Mouse (Mus musculus): Measurements from ENCODE around the gene Gm10135. TPM values are rescaled to one million over a fixed set of nuclear protein-coding genes. Genes with fewer than 3 reads are reported as not detected.
"Not testable (repeated sequence)": the region's sequence is repeated elsewhere in the genome, so short reads cannot be mapped to it uniquely, and the experiment has no call there.

The Gm10135 gene
- polyA plus RNA-seq (2016; fragmentation: Nextera tagmentation; extraction: Ambion mirVana) = not detected in 2 replicates

GRCm38 (mm10) chr5:72974602-72975001, at the start of gene Gm10135:
Gene Gm10135 (minus strand): TSS chr5:72974702.
- H3K27ac ChIP-seq = no peak within 1 kb of the TSS
- no peak within 1 kb of the TSS for H3K9ac ChIP-seq
- H3K9me3 ChIP-seq = no peaks in the 10 kb centered on the region
- H3K36me3 ChIP-seq = peaks cover 28% of the 10 kb centered on the region
- H3K27me3 ChIP-seq = no peaks in the 10 kb centered on the region
- no peak within 1 kb of the TSS for H3K4me3 ChIP-seq
- H3K4me1 ChIP-seq = no peaks in the 10 kb centered on the region
- ATAC-seq (ENCODE audit: insufficient number of reproducible peaks, insufficient read depth, low FRiP score, low TSS enrichment) = no peak
- H3K4me2 ChIP-seq (replicated peaks) = no peak within 1 kb of the TSS
- 94% methylated on average over 7 of the region's 7 CpGs for WGBS

GRCm38 (mm10) chr5:73023801-73024200, 49.3 kb upstream of the Gm10135 start:
- Histone ChIP-seq H3K9me3 (no peaks in the 10 kb centered on the region), H3K4me2 (replicated peaks) (no peak overlapping the region), H3K27ac (no peak overlapping the region), H3K27me3 (no peaks in the 10 kb centered on the region), H3K4me1 (no peaks in the 10 kb centered on the region), H3K9ac (no peak overlapping the region), H3K36me3 (peaks cover 16% of the 10 kb centered on the region; the same call in 1 of the 2 replicates), H3K4me3 (no peak overlapping the region)
- ATAC-seq (ENCODE audit: insufficient number of reproducible peaks, insufficient read depth, low FRiP score, low TSS enrichment) = no peak
- 86% methylated on average over 13 of the region's 13 CpGs for WGBS

GRCm38 (mm10) chr5:73014745-73015144, 40.2 kb upstream of the Gm10135 start:
- ATAC-seq (ENCODE audit: insufficient number of reproducible peaks, insufficient read depth, low FRiP score, low TSS enrichment) = no peak
- Histone ChIP-seq H3K27ac (no peak overlapping the region), H3K27me3 (peaks cover 20% of the 10 kb centered on the region), H3K4me2 (replicated peaks) (no peak overlapping the region), H3K36me3 (no peaks in the 10 kb centered on the region), H3K4me3 (no peak overlapping the region), H3K9ac (no peak overlapping the region), H3K9me3 (no peaks in the 10 kb centered on the region), H3K4me1 (0 out of 2 replicates have a peak, but pooled peaks cover 5% of the 10 kb centered on the region)
- 30% methylated on average over 9 of the region's 9 CpGs for WGBS

- peak overlapping the region; percentile 36 for H3K4me3 ChIP-seq
- H3K4me2 ChIP-seq (replicated peaks) = peak overlapping the region; percentile 59
- H3K27me3 ChIP-seq = peaks cover 20% of the 10 kb centered on the region
- peak overlapping the region; percentile 31; the same call in 1 of the 2 replicates for H3K9ac ChIP-seq
- not testable (repeated sequence) for H3K27ac ChIP-seq, H3K9me3 ChIP-seq, H3K4me1 ChIP-seq, H3K36me3 ChIP-seq
- peak; percentile 69 for ATAC-seq (ENCODE audit: insufficient number of reproducible peaks, insufficient read depth, low FRiP score, low TSS enrichment)
- 1% methylated on average over 53 of the region's 65 CpGs for WGBS
Observed at GRCm38 (mm10) chr5:73013611-73014287, 39.2 kb upstream of the Gm10135 start.

- H3K9me3 ChIP-seq, H3K4me1 ChIP-seq, H3K9ac ChIP-seq, H3K36me3 ChIP-seq, H3K27ac ChIP-seq: not testable (repeated sequence)
- Histone ChIP-seq H3K4me3 (peak overlapping the region; percentile 36), H3K4me2 (replicated peaks) (peak overlapping the region; percentile 59), H3K27me3 (peaks cover 27% of the 10 kb centered on the region)
- 18% methylated on average over 24 of the region's 27 CpGs for WGBS
- ATAC-seq (ENCODE audit: insufficient number of reproducible peaks, insufficient read depth, low FRiP score, low TSS enrichment) = peak; percentile 80; the same call in 1 of the 2 replicates
Observed at GRCm38 (mm10) chr5:73012884-73013610, 38.5 kb upstream of the Gm10135 start.

GRCm38 (mm10) chr5:73011806-73012205, 37.3 kb upstream of the Gm10135 start:
- H3K9me3 ChIP-seq; ATAC-seq (ENCODE audit: insufficient number of reproducible peaks, insufficient read depth, low FRiP score, low TSS enrichment); H3K4me3 ChIP-seq; H3K27ac ChIP-seq; H3K9ac ChIP-seq; H3K36me3 ChIP-seq; H3K4me2 ChIP-seq (replicated peaks): not testable (repeated sequence)
- H3K4me1 ChIP-seq = peaks cover 10% of the 10 kb centered on the region; the same call in 1 of the 2 replicates
- WGBS = 88% methylated on average over 16 of the region's 16 CpGs
- peaks cover 40% of the 10 kb centered on the region for H3K27me3 ChIP-seq

- H3K9ac ChIP-seq; H3K4me1 ChIP-seq; H3K4me2 ChIP-seq (replicated peaks); H3K4me3 ChIP-seq; H3K9me3 ChIP-seq; ATAC-seq (ENCODE audit: insufficient number of reproducible peaks, insufficient read depth, low FRiP score, low TSS enrichment); H3K36me3 ChIP-seq; H3K27ac ChIP-seq: not testable (repeated sequence)
- peaks cover 46% of the 10 kb centered on the region for H3K27me3 ChIP-seq
- 43% methylated on average over 8 of the region's 8 CpGs for WGBS
Observed at GRCm38 (mm10) chr5:73008230-73008629, 33.7 kb upstream of the Gm10135 start.

- no peak overlapping the region for H3K9ac ChIP-seq
- peak overlapping the region; percentile 73 for H3K4me2 ChIP-seq (replicated peaks)
- no peaks in the 10 kb centered on the region for H3K36me3 ChIP-seq
- peak overlapping the region; percentile 40; the same call in 1 of the 2 replicates for H3K4me3 ChIP-seq
- H3K27me3 ChIP-seq = peaks cover 40% of the 10 kb centered on the region
- H3K4me1 ChIP-seq = peaks cover 8% of the 10 kb centered on the region; the same call in 1 of the 2 replicates
- H3K27ac ChIP-seq = no peak overlapping the region
- no peaks in the 10 kb centered on the region for H3K9me3 ChIP-seq
- WGBS = 41% methylated on average over 5 of the region's 5 CpGs
- ATAC-seq (ENCODE audit: insufficient number of reproducible peaks, insufficient read depth, low FRiP score, low TSS enrichment) = no peak
Observed at GRCm38 (mm10) chr5:73007582-73007959, 33.1 kb upstream of the Gm10135 start.

GRCm38 (mm10) chr5:73006784-73007581, 32.5 kb upstream of the Gm10135 start, which contains the start of gene Slc10a4:
Gene Slc10a4 (plus strand): TSS chr5:73006883.
- Histone ChIP-seq H3K27me3 (peaks cover 40% of the 10 kb centered on the region), H3K9me3 (no peaks in the 10 kb centered on the region), H3K9ac (peak within 1 kb of the TSS; percentile 7; the same call in 1 of the 2 replicates), H3K4me1 (peaks cover 8% of the 10 kb centered on the region; the same call in 1 of the 2 replicates), H3K27ac (no peak within 1 kb of the TSS), H3K4me3 (peak within 1 kb of the TSS; percentile 40), H3K4me2 (replicated peaks) (peak within 1 kb of the TSS; percentile 73), H3K36me3 (no peaks in the 10 kb centered on the region)
- WGBS = 8% methylated on average over 65 of the region's 65 CpGs
- ATAC-seq (ENCODE audit: insufficient number of reproducible peaks, insufficient read depth, low FRiP score, low TSS enrichment) = peak; percentile 77; the same call in 1 of the 2 replicates

GRCm38 (mm10) chr5:73004046-73004445, 29.5 kb upstream of the Gm10135 start:
- peaks cover 40% of the 10 kb centered on the region for H3K27me3 ChIP-seq
- H3K9ac ChIP-seq = no peak overlapping the region
- H3K36me3 ChIP-seq = no peaks in the 10 kb centered on the region
- no peak for ATAC-seq (ENCODE audit: insufficient number of reproducible peaks, insufficient read depth, low FRiP score, low TSS enrichment)
- H3K27ac ChIP-seq = no peak overlapping the region
- no peak overlapping the region for H3K4me3 ChIP-seq
- H3K4me2 ChIP-seq (replicated peaks) = no peak overlapping the region
- H3K4me1 ChIP-seq = peaks cover 8% of the 10 kb centered on the region; the same call in 1 of the 2 replicates
- WGBS = 82% methylated on average over 5 of the region's 5 CpGs
- H3K9me3 ChIP-seq = no peaks in the 10 kb centered on the region

GRCm38 (mm10) chr5:72998546-72998945, 24.0 kb upstream of the Gm10135 start:
- H3K36me3 ChIP-seq; H3K4me1 ChIP-seq; H3K9ac ChIP-seq; H3K9me3 ChIP-seq; H3K27ac ChIP-seq; ATAC-seq (ENCODE audit: insufficient number of reproducible peaks, insufficient read depth, low FRiP score, low TSS enrichment); H3K4me2 ChIP-seq (replicated peaks); H3K4me3 ChIP-seq; H3K27me3 ChIP-seq: not testable (repeated sequence)
- 70% methylated on average over 1 of the region's 1 CpGs for WGBS
